Mouse (Mus musculus) MN1 (cell line): ENCODE results near the gene Haus5.
A peak's percentile ranks its signal among the peaks of the same experiment; 100 is the strongest.

Source experiments
- DNase-seq: peaks from one replicate; pipeline ENCODE4 v3.0.0-alpha.2; 2016; ENCODE audit warnings: low spot score

Gene Haus5

GRCm38 (mm10) chr7:30625530-30626384 lies 39.0 kb downstream of the Haus5 start, which contains the start of gene Cox6b1:
Cox6b1 (minus strand) TSS chr7:30626151.
- DNase-seq: peak; percentile 90

- DNase-seq: no peak
Observed at GRCm38 (mm10) chr7:30619202-30619601, 45.6 kb downstream of the Haus5 start.

DNA sequence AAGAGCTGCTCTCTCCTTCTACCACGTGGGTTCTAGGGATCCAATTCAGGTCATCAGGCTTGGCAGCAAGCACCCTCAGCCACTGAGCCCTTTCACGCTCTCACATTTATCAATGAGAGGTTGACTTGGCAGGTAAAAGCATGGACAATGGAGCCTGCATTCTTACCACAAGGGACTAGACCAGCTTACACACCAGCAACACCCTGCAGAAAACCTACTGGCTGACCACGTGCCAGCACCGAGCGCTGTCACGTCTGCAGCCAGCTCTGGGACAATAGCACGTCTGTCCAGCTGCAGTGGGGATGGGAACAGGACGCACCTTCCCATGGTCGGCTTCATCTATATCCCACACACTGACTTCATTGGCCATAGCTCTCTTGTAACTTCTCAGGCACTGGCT lies 46.1 kb downstream of the Haus5 start:
- no peak for DNase-seq

DNA sequence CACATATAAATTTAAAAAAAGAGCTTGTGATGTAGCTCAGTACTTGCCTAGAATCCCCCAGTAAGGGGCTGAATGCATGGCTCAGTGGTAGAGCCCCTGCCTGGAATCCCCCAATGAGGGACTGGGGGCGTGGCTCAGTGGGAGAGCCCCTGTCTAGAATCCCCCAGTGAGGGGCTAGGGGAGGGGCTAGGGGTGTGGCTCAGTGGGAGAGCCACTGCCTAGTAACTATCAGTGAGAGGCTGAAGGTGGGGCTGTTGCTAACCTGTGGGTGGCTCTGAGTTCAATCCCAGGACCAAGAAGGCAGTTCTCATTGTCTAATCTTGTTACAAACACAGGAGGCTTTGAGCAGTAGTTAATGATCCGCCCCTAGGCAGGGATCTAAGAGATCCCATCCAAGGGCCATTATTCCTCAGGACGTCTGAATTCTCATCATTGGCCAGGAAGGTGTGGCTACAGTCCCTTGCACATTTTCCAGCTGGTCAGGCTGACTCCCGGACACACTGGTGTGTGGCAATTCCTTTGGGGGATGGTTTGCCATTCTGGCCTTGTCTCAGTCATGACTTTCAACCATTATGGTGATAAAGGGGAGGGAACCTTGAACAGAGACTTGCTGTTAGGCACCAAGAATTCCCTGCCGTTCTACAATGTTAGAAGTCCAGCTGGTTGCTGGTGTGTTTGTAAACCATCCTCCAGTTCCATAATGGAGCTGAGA lies 49.6 kb downstream of the Haus5 start:
- DNase-seq: no peak

DNA sequence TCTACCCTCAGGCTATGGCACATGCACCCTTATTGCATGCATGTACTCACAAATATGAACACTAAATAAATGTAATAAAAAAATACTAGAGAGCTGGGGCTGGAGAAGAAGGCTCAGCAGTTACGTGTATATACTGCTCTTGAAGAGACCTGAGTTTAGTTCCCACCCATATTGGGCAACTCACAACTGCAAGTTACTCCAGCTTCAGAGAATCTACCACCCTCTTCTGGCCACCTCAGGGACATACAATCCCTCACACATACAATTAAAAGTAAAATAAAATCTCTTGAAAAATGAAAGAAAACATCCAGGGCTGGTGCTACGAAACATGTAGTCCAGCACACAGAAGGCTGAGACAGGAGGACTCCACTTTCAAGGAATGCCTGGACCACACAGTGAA lies 50.3 kb downstream of the Haus5 start:
- no peak for DNase-seq

- DNase-seq: peak; percentile 67
Observed at GRCm38 (mm10) chr7:30613529-30614112, 51.2 kb downstream of the Haus5 start.

GRCm38 (mm10) chr7:30612654-30613402 lies 52.0 kb downstream of the Haus5 start, which contains the start of gene Upk1a:
Upk1a (minus strand) TSS chr7:30612847.
- no peak for DNase-seq

DNA sequence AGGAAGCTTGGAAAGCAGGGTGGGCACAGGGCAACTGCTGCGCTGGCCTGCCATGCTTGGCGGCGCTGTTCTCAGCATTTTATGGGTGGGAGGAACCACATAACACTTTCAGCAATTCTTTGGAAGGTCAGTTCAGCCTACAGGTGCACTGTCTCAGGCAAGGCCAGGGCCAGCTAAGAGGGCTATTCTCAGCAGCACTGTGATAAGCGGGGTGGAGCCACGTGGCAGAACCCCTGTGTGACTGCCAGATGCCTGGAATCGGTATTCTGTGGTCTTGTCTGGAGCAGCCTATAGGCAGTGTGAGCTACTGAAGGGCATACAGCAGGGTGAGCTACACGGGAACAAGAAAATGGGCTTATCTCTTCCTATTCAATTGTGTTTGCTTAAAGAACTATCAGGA lies 54.8 kb downstream of the Haus5 start:
- no peak for DNase-seq

DNA sequence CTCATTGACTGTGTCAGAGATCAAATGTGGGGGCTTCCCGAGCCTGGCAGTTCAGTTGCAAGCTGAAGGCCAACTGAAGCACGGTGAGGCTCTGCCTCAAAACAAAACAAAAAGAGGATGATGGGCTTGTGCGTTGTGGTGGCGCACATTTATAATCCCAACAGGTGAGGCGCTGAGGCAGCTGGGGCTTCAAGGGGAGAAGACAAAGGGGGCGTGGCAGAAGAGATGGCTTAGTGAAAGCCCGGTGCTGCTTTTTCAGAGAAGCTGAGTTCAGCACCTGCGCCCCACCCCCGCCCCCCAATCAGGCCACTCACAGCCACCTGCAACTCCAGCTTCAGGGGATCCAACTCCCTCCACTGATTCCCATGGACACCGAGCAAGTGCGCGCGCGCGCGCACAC lies 56.3 kb downstream of the Haus5 start:
- DNase-seq: no peak

DNA sequence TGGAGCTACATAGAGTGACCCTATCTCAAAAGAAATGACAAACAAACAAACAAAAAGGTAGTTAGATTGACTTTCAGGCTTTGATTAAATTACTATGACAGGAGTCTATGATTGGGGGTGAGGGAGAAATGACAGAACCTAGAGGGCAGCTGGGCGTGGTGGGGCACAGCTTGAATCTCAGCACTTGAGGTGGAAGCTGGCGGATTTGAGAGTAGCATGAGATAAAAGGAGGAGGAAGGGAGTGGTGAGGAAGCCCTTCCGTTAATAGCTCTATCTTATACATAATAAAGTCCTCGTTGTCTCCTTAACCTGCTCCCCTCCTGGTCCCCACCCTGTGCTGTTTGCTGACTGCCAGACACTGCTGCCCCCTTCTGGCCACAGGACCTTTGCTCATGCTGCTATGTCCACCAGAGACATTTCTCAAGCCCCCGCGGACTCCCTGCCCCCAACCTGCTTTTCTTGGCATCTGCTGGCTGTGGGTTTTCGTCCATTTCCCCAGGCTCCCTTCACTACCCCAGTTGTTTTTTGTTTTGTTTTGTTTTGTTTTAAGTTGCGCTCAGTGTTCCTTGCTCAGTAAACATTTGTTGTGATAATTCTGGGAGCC lies 57.0 kb downstream of the Haus5 start:
- DNase-seq: peak; percentile 40

DNA sequence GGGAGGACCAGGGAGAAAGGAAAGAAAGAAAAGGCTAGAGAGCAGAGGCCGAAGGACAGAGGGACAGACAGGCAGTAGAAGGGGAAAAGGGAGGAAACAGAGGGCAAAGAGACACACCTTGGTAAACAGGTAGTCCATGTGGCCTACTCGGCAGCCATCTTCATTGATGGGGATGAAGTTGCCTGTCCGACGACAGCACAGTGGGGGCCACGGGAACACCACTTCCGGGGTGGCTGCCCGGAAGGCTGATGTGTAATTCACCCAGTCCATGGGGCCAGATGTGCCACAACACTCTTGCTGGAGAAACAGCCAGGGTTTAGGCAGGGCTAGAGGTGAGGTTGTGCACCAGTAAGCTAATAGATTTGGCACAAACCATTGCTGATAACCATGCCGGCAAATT lies 59.9 kb downstream of the Haus5 start:
- DNase-seq: no peak

- DNase-seq: no peak
Observed at GRCm38 (mm10) chr7:30604424-30604823, 60.4 kb downstream of the Haus5 start.
